Mouse (Mus musculus): Measurements from ENCODE around the gene Gprin3.

DNA sequence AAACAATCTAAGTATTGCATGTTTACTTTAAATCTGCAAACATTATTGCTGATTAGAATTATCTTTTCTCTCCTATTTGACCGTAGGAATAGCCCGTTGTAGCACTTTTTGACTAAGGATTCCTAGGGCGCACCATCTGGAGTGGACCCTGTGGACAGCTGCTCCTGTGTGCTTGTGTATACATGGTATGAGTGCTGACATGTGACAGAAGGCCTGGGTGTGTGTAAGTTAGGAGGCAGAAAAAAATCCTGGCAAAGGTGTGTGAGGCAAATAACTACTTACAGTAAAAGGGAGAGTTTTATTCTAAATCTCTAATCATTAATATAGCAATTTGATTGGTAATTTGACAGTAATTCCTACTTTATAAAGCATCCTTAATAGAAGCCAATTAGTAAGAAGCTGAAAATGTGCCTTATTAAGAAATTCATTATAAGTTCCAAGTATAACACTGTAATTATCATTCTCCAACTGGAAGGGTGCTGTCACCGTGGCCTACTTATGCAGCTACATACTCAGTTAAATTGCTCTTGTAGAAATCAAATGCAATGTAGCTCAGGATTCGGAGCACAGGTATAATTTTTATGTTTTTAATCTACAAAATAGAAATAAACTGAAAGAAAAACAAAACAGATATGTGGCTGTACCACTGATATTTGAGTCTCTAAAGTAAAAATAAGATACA is 74.8 kb downstream of the Gprin3 start:
- TF ChIP-seq POLR2A (IDR thresholded peaks at IDR 0.05; ENCODE audit: borderline replicate concordance, insufficient read depth, low read length) (no peak), CTCF (IDR thresholded peaks at IDR 0.05; ENCODE audit: borderline replicate concordance, insufficient read depth, low read depth, low read length) (no peak)

Measured in cerebellum, adult 2 months (tissue).